21 mouse cellular contexts compared by ENCODE assay signal in the genomic region with DNA sequence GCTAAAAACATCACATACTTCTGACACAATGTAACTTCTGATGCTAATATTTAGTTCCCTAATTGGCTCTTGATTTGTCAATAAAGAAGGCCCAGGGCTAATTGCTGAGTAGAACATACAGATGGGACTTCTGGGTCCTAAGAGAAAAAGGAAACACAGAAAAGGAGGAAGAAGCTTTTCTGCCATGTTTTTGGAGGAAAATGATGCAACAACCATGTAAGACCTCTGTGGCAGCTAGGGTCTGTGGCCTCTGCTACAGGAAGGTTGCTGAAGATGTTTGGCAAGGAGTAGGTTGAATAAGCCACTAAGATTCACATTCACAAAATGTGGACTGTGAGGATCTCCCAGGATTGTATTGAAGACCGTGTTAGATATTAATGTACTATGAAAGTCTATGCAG.
"Had no signal": no experiment of that assay in that cellular context is flagged by ENCODE, and none has a peak within 500 bp of the region (broad histone marks: within the 10 kb centered on the region; RNA-seq: fewer than 3 reads in every experiment).

No protein-coding gene starts in this region.

- H3K4me2 ChIP-seq: kidney, embryonic 15.5 days; limb, embryonic 12.5 days; limb, embryonic 15.5 days; liver, embryonic 11.5 days; liver, embryonic 15.5 days; midbrain, embryonic 11.5 days; neural tube, embryonic 12.5 days; neural tube, embryonic 15.5 days had no signal

- H3K27me3 ChIP-seq: kidney, embryonic 15.5 days; limb, embryonic 12.5 days; limb, embryonic 15.5 days; liver, embryonic 15.5 days; neural tube, embryonic 12.5 days; neural tube, embryonic 15.5 days had no signal

- H3K9ac ChIP-seq: kidney, embryonic 15.5 days; limb, embryonic 12.5 days; limb, embryonic 15.5 days; liver, embryonic 15.5 days; neural tube, embryonic 12.5 days; neural tube, embryonic 15.5 days had no signal

- H3K4me1 ChIP-seq: kidney, embryonic 15.5 days; limb, embryonic 12.5 days; limb, embryonic 15.5 days; liver, embryonic 15.5 days; neural tube, embryonic 12.5 days; neural tube, embryonic 15.5 days had no signal

- H3K36me3 ChIP-seq: kidney, embryonic 15.5 days; limb, embryonic 12.5 days; limb, embryonic 15.5 days; liver, embryonic 15.5 days; neural tube, embryonic 12.5 days; neural tube, embryonic 15.5 days had no signal

- DNase-seq: kidney, adult 11 months; kidney, adult 8-10 months; kidney, postnatal 10 days; kidney, postnatal 36 days; left cerebral cortex, postnatal 4 days; lung, adult 2 months; lung, postnatal 14 days; midbrain, embryonic 14.5 days; right cerebral cortex, adult 18-20 months; right cerebral cortex, postnatal 25 days; thymus, adult 18-20 months; thymus, postnatal 36 days had no signal

- H3K4me3 ChIP-seq: kidney, embryonic 15.5 days; limb, embryonic 12.5 days; limb, embryonic 15.5 days; liver, embryonic 15.5 days; neural tube, embryonic 12.5 days; neural tube, embryonic 15.5 days had no signal

- H3K9me3 ChIP-seq: kidney, embryonic 15.5 days; limb, embryonic 12.5 days; limb, embryonic 15.5 days; liver, embryonic 15.5 days; neural tube, embryonic 12.5 days; neural tube, embryonic 15.5 days had no signal

- H3K27ac ChIP-seq: kidney, embryonic 15.5 days; limb, embryonic 12.5 days; limb, embryonic 15.5 days; liver, embryonic 15.5 days; macrophage; neural tube, embryonic 12.5 days; neural tube, embryonic 15.5 days had no signal
